Mouse (Mus musculus): ENCODE results near the gene Frmd5.

The Frmd5 gene

DNA sequence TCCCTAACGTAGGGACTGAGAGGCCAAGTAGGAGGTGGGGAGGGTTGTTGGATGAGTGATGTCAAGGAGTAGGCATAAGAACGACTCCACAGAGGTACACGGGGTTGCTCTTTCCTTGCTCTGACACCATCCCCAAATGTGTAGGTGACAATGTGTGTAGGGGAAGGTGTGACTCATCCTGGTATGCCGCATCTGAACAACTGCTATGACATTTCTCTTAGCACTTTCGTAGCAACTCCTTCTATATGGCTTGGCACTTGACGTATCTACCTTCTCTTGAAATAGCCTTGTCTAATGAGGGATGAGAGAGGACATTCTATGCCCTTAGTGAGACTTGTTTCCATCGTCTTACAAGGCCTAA lies 191.7 kb downstream of the Frmd5 start:
- DNase-seq = no peak

- no peak for DNase-seq
These were observed 192.2 kb downstream of the Frmd5 start for GRCm38 (mm10) chr2:121614483-121615198.

- no peak for DNase-seq
These were observed 194.8 kb downstream of the Frmd5 start for GRCm38 (mm10) chr2:121612112-121612511.

DNA sequence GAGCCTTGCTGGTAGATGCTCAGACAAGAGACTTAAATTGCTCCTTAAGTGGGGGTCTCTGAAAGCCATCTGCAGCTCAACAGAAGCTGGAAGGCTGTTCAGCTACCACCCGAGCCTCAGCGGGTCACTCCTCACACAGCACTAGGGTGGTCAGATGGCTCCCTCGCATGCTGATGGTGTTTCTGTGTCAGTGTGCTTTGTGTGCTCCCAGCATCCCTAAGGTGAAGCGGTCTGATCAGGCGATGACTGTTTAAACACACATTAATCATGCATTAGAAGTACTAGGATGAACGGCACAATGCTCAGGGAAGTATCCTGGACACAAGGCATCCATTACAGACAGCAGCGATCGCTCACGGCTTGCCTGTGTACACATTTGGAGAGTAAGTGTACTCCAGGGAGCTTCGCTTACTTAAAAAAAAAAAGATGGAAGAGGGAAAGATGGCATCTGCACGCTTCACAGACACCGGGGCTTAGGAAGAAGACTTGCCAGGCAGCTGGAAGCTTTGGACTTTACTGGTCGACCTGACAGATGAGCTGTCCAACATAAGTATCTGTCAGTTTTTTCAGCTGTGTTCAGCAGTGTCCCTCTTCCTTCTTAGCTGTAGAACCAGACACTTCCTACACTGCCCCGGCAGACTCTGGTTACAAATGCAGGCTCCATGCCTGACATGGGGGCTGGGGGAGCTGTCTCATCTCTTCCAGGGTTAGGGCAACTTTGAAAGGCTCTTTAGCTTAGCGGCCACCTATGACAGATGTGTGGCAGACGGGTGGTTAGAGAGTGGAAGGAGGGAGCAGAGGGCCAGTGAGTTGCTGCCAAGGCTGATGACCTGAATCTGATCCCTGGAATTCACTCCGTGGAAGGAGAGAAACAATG lies 196.6 kb downstream of the Frmd5 start:
- DNase-seq = no peak

DNA sequence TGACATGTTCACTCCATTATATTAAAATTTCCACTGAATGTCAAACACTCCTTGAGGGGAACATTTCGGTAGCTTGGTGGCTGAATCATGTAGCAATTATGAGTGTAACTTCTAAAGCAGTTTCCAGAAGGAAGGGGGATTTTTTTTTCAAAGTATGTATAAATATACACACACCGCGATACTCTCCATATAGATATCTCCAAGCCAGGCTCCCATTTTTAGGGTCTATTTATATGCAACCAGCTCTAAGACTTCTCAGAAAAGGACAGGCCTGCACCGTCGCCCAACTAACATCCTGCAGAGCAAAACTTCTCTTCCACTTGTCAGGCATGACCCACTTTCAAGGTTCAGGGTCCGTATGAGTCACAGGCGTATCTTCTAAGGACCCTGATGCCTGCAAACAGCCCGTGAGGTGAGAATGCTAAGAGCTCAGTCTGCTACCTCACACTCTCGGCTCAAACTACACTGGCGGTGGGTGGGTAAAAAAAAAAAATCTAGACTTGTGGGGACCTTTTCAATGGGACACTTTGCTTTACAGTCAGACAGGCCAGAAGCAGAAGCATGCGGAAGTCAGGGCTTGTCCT lies 197.7 kb downstream of the Frmd5 start:
- DNase-seq = no peak

GRCm38 (mm10) chr2:121602397-121602796 lies 204.5 kb downstream of the Frmd5 start:
- DNase-seq = no peak

DNA sequence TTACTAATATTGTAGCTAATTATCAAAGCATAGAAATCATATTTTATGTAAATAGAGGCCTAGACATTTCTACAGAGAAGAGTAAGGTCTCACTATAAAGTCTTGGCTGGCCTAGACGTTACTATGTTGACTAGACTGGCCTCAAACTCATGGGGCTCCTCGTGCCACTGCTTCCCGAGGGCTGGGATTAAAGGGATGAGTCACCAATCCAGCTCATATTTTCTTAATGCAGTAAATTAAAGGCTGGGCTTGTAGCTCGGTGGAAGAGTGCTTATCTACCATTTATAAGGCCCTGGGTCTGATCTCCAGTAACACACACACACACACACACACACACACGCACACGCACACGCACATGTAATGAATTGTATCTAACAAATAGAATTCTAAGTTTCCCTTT lies 205.3 kb downstream of the Frmd5 start:
- DNase-seq = no peak

DNA sequence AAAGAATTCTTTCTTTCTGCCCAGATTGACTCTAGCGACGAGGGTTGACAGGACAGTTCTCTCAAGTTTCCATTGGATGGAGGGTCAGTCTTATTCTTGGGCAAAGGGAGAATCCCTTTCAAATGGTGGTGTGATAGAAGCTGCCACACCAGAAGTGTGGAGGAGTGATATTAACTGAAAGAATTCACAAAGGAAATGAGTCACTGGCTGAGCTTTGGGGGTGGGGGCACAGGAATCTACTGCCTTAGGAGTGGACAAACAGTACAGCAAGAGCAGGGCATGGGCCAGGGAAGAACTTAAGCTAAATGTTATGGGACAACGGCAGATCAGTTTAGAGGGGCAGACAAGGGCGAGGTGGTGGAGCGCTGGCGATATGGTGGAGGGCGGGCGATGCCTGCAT lies 206.2 kb downstream of the Frmd5 start:
- DNase-seq = no peak

DNA sequence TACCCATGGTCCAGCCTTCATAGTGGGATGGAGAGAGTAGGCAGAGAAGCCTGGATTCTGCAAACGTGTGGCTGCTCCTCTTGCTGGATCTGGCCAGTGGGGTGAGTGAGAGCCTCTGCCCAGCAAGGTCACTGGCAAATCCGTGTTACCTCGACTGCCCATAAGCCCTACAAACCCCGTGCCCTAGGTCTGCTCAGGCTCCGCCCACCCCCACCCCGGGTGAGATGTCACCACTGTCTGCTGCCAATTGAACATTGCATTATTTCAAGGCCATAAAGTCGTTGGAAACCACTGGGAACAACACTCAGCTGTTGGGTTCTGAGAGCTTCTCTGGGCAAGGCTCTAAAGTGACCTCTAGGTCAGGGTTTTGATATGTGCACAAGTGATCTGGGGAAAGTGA lies 208.6 kb downstream of the Frmd5 start:
- DNase-seq = no peak

DNA sequence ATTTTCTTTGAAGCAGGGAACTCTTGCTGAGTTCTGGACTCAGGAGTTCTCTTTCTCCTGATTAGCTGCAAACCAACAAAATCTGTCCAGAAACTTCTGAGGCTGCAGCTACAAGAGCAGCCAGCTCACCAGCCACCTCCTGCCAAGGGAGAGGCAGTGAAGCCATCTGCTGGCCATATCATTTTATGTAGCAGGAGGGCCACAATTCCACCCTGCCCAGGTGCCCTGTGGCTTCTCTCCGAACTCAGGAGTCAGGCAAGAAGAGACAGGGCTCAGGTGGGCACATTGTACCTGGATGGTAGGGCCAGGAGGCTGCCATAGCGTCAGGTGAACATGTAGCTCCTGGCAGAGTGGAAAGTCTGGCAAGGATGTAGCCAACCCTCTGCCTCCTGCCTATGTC lies 210.3 kb downstream of the Frmd5 start:
- no peak for DNase-seq

GRCm38 (mm10) chr2:121594660-121595291 lies 212.1 kb downstream of the Frmd5 start:
- no peak for DNase-seq

- DNase-seq = no peak
These were observed 212.8 kb downstream of the Frmd5 start for GRCm38 (mm10) chr2:121594131-121594530.

DNA sequence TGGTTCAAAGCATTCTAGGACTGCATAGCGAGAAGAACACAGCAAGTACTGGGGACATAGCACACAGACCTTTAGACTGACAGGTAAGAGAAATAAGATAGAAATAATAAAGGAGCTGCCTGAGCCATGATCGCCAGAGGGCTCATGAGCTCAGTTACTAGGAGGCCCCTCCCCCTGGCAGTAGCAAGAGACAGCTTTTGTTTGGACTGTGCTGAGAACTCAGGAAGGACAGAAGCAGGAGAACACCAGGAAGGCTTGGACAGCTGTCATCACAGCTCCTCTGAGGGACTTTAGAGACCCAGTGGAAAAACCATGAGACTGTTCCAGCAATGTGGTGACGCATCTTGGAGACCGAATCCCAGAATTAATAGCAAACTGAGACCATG lies 218.6 kb downstream of the Frmd5 start:
- DNase-seq = peak; percentile 27 to 41

DNA sequence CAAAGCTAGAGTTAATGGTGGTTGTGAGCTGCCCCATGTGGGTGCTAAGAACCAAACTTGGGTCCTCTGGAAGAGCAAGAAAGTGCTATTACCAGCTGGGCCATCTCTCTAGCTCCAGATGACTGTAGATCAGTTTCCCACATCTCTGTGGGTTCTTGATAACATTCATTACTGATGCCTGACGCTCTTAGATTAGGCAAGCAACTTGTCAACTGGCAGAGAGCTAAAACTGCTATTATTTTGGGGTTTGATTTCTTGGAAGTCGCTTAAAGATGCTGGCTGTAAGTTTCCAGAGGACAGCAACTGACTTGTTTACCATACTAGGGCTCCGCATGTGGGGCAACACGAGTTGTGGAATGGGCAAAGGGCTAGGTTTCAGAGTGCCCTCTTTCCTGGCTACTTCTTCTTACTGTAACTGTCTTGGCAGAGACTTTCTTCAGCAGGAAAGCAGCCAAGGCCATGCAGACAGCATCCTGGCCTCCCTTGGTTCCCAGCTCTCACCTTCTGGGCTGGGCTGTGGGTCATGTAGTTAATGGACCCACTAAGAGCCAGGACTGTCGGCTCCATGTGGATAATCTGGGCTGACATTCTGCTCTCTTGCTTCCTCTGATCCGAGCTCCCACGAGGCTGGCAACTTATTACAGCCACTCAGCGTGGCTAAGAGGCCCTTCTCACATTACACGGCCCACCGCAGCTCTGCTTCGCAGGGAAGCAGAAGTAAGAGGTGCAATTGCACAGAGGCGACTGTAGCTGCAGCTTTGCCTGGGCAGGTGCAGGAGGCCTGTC lies 219.2 kb downstream of the Frmd5 start:
- DNase-seq = peak; percentile 32 to 55

DNA sequence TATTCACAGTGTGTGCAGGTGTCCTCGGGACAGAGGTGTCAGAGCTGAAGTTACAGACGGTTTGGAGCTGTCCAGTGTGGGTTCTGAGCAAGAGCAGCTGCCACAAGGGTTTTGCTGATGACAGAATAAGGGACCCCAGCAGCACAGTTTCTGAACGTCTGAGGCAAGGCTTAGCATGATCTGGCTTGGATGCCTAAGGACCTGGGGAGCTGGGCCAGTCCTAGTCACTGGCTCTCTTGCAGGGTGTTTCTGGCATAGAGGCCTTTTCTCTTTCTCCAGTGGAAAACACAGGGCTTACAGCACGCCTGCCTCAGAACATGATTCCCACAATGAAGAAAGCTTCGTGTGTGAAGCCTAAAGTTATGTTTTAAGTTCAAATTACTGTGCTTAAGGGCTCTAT lies 222.2 kb downstream of the Frmd5 start:
- DNase-seq = no peak

DNA sequence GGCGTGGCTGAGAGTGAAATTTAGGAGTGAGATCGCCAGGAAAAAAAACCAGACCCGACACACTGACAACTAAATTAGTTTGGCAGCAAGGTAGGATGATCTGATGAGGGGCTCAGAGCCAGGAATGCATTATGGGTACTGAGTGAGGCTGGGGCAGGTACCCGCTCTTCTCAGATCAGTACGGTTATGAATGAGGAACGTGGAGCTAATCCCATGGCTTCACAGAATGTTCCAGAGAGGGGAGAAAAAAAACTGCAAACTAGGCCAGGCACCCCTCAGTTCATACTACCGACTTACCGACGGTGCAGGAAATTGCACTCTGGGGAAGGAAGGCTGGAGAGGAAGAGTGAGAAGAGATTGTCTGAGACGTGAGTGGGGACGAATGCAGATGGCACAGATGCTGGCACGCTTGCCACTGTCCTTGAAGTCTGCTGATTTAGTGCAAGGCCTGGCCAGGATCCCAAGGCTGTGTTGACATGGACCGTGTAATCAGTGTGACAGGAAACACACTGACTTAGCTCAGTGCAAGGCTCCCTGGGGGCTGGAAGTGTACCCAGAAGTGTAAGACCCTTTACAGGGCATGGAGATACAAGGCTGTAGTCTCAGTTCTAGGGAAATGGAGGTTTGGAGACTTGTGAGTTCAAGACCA lies 223.3 kb downstream of the Frmd5 start:
- peak; percentile 48 to 56 for DNase-seq

GRCm38 (mm10) chr2:121582809-121583376 lies 224.0 kb downstream of the Frmd5 start:
- DNase-seq = no peak

- peak in 1 of 2 experiments; percentile 12 for DNase-seq
These were observed 231.1 kb downstream of the Frmd5 start for GRCm38 (mm10) chr2:121575741-121576201.

GRCm38 (mm10) chr2:121574066-121574630 lies 232.7 kb downstream of the Frmd5 start:
- peak in 1 of 2 experiments; percentile 12 for DNase-seq

- DNase-seq = peak; percentile 79 to 85
These were observed 235.1 kb downstream of the Frmd5 start for GRCm38 (mm10) chr2:121571780-121572179.

- no peak for DNase-seq
These were observed 235.8 kb downstream of the Frmd5 start for GRCm38 (mm10) chr2:121570999-121571655.

Data from kidney, postnatal 4 days (tissue).